In genomic region chr1:46887908-46888307, GRCm38 (mm10) we compare ENCODE assay signal across 17 mouse cellular contexts. TPM values are rescaled to one million over a fixed set of nuclear protein-coding genes. Genes with fewer than 3 reads are reported as not detected.
DNase-seq lines count a peak whose midpoint lies in the region; ATAC-seq and TF ChIP-seq lines count a peak whose summit lies in the region.
"Had no signal": no experiment of that assay in that cellular context is flagged by ENCODE, and none has a peak within 500 bp of the region (broad histone marks: within the 10 kb centered on the region; RNA-seq: fewer than 3 reads in every experiment).

No protein-coding gene starts in this region.

- DNase-seq in heart, postnatal 10 days: no peak
- DNase-seq in embryo, embryonic 10 days (ENCODE audit: low spot score): peak; percentile 26
- DNase-seq in embryonic facial prominence, embryonic 14.5 days (ENCODE audit: low spot score): peak; percentile 74
- peak; percentile 82 for DNase-seq in lung, postnatal 0 days (ENCODE audit: low spot score)
- DNase-seq in right cerebral cortex, postnatal 25 days: no peak
- no peak for DNase-seq in adrenal gland, postnatal 25 days
- no peak for DNase-seq in ovary, adult 18-20 months (ENCODE audit: low spot score)
- DNase-seq: adrenal gland, postnatal 36 days; thymus, postnatal 25 days had no signal

- peak overlapping the region; percentile 42 for H3K4me2 ChIP-seq in heart, embryonic 15.5 days
- H3K4me2 ChIP-seq in embryonic facial prominence, embryonic 14.5 days (ENCODE audit: low read depth, low read length): peak overlapping the region; percentile 28
- H3K4me2 ChIP-seq in lung, postnatal 0 days (replicated peaks; ENCODE audit: low read depth, low read length): peak overlapping the region; percentile 14
- H3K4me2 ChIP-seq: hindbrain, embryonic 14.5 days; kidney, embryonic 15.5 days; neural tube, embryonic 13.5 days had no signal

- no peak for TF ChIP-seq CTCF in lung, postnatal 0 days (IDR thresholded peaks at IDR 0.05)

- H3K9me3 ChIP-seq in heart, embryonic 15.5 days (replicated peaks): no peaks in the 10 kb centered on the region
- H3K9me3 ChIP-seq in embryonic facial prominence, embryonic 14.5 days (ENCODE audit: control insufficient read depth, low read length): no peaks in the 10 kb centered on the region
- H3K9me3 ChIP-seq in lung, postnatal 0 days (ENCODE audit: low read length): no peaks in the 10 kb centered on the region
- H3K9me3 ChIP-seq: forebrain, embryonic 10.5 days; G1E; kidney, embryonic 15.5 days; neural tube, embryonic 13.5 days had no signal

- H3K4me1 ChIP-seq in heart, embryonic 15.5 days (replicated peaks): peaks cover 13% of the 10 kb centered on the region
- peaks cover 8% of the 10 kb centered on the region; the same call in 1 of the 2 replicates for H3K4me1 ChIP-seq in embryonic facial prominence, embryonic 14.5 days (ENCODE audit: control insufficient read depth, insufficient read depth, low read length)
- H3K4me1 ChIP-seq in lung, postnatal 0 days (ENCODE audit: insufficient read depth, low read depth, low read length): no peaks in the 10 kb centered on the region

- no peak overlapping the region for H3K9ac ChIP-seq in heart, embryonic 15.5 days
- H3K9ac ChIP-seq in embryonic facial prominence, embryonic 14.5 days (ENCODE audit: low read depth, low read length): no peak overlapping the region
- no peak overlapping the region for H3K9ac ChIP-seq in lung, postnatal 0 days (replicated peaks; ENCODE audit: low read depth)
- H3K9ac ChIP-seq: hindbrain, embryonic 14.5 days; kidney, embryonic 15.5 days; neural tube, embryonic 13.5 days had no signal

- H3K27me3 ChIP-seq in heart, embryonic 15.5 days: no peaks in the 10 kb centered on the region
- H3K27me3 ChIP-seq in embryonic facial prominence, embryonic 14.5 days (replicated peaks; ENCODE audit: control insufficient read depth, insufficient read depth, low read length): no peaks in the 10 kb centered on the region
- no peaks in the 10 kb centered on the region for H3K27me3 ChIP-seq in lung, postnatal 0 days (replicated peaks; ENCODE audit: insufficient read depth, low read length)
- H3K27me3 ChIP-seq: kidney, embryonic 15.5 days; neural tube, embryonic 13.5 days had no signal

- intact Hi-C loops in heart, postnatal 10 days (cut with DNase I): no loop called here

- TF ChIP-seq EP300 in lung, postnatal 0 days (IDR thresholded peaks at IDR 0.05): peak; percentile 52

- H3K4me3 ChIP-seq in heart, embryonic 15.5 days: peak overlapping the region; percentile 13; the same call in 1 of the 2 replicates
- peak overlapping the region; percentile 16; the same call in 1 of the 2 replicates for H3K4me3 ChIP-seq in embryonic facial prominence, embryonic 14.5 days (ENCODE audit: low read depth, low read length)
- no peak overlapping the region for H3K4me3 ChIP-seq in lung, postnatal 0 days (ENCODE audit: low read depth, low read length)
- H3K4me3 ChIP-seq: forebrain, embryonic 10.5 days; kidney, embryonic 15.5 days; neural tube, embryonic 13.5 days had no signal

- H3K27ac ChIP-seq in heart, embryonic 15.5 days: no peak overlapping the region
- peak overlapping the region; percentile 24 for H3K27ac ChIP-seq in embryonic facial prominence, embryonic 14.5 days (replicated peaks; ENCODE audit: low read depth, low read length)
- no peak overlapping the region for H3K27ac ChIP-seq in lung, postnatal 0 days (ENCODE audit: low read length)
- H3K27ac ChIP-seq: forebrain, embryonic 10.5 days; hindbrain, embryonic 14.5 days; kidney, embryonic 15.5 days; macrophage; neural tube, embryonic 13.5 days had no signal

- H3K36me3 ChIP-seq in heart, embryonic 15.5 days: no peaks in the 10 kb centered on the region
- H3K36me3 ChIP-seq in embryonic facial prominence, embryonic 14.5 days (ENCODE audit: control insufficient read depth, insufficient read depth, low read length): no peaks in the 10 kb centered on the region
- no peaks in the 10 kb centered on the region for H3K36me3 ChIP-seq in lung, postnatal 0 days (ENCODE audit: insufficient read depth, low read length)
- H3K36me3 ChIP-seq: forebrain, embryonic 10.5 days; G1E; kidney, embryonic 15.5 days; neural tube, embryonic 13.5 days had no signal

- 17% methylated on average over 6 of the region's 6 CpGs for WGBS in heart, embryonic 15.5 days
- 13% methylated on average over 6 of the region's 6 CpGs for WGBS in embryonic facial prominence, embryonic 14.5 days
- 20% methylated on average over 6 of the region's 6 CpGs for WGBS in lung, postnatal 0 days

- no peak for ATAC-seq in heart, embryonic 15.5 days (replicated peaks; ENCODE audit: insufficient number of reproducible peaks, insufficient read depth, low FRiP score, low read depth)
- ATAC-seq in embryonic facial prominence, embryonic 14.5 days (ENCODE audit: low read depth): peak; percentile 67
- ATAC-seq in lung, postnatal 0 days: peak; percentile 88
- ATAC-seq: midbrain, embryonic 16.5 days had no signal

RNA-seq across cellular contexts. Expression of gene Slc39a10, which starts 4.7 kb away (rescaled TPM):
- polyA plus RNA-seq in heart, embryonic 15.5 days (2015; fragmentation: Nextera tagmentation; extraction: Ambion mirVana): 21.7 and 22.2 TPM in 2 replicates
- 10 to 100 TPM; 19.0 to 22.2 TPM for total RNA-seq in heart, postnatal 10 days (2021)
- polyA plus RNA-seq in embryonic facial prominence, embryonic 14.5 days (2014; fragmentation: Nextera tagmentation; extraction: Ambion mirVana): 49.9 and 54.6 TPM in 2 replicates
- polyA plus RNA-seq in lung, postnatal 0 days (2015; fragmentation: Nextera tagmentation; extraction: Ambion mirVana): 15.9 and 23.6 TPM in 2 replicates
- 23.8 and 27.4 TPM in 2 replicates for total RNA-seq in adrenal gland, postnatal 25 days (2021)

Comparison
In these comparisons a context has a peak if more than half of its experiments do, and no peak if none do; other contexts are left out.
1. DNase-seq: peak in embryo, embryonic 10 days (single experiment), embryonic facial prominence, embryonic 14.5 days (single experiment) and lung, postnatal 0 days (single experiment); none in heart, postnatal 10 days (0 of 2), right cerebral cortex, postnatal 25 days (single experiment), adrenal gland, postnatal 25 days (single experiment) and ovary, adult 18-20 months (single experiment).
2. Peak in every context shown above with its lines, with median percentiles within 50 percentile points of each other: H3K4me2 ChIP-seq.